Mouse (Mus musculus) hindbrain, embryonic 15.5 days (tissue): ENCODE data around the gene Gak. TPM values are rescaled to one million over a fixed set of nuclear protein-coding genes. Genes with fewer than 3 reads are reported as not detected.

Source experiments
- ATAC-seq: fragments of 200-750 bp; cut with Nextera tagmentation; 2 replicates; pipeline ENCODE4 v1.8.0; 2017; ENCODE audit warnings: low read depth, moderate number of reproducible peaks, moderate TSS enrichment; ENCODE audit not compliant: low FRiP score
- H3K27ac ChIP-seq: fragments of 300-500 bp; sonication (generic); replicated peaks from 2 replicates; pipeline ENCODE4 v1.5.1; 2015; ENCODE audit warnings: mild to moderate bottlenecking, inconsistent platforms
- H3K27me3 ChIP-seq: fragments of 300-500 bp; sonication (generic); 2 replicates; pipeline ENCODE4 v1.6.1; 2015; ENCODE audit warnings: control low read depth, inconsistent platforms
- H3K36me3 ChIP-seq: fragments of 300-500 bp; sonication (generic); 2 replicates; pipeline ENCODE4 v1.6.1; 2015; ENCODE audit warnings: control low read depth, inconsistent platforms
- H3K4me1 ChIP-seq: fragments of 300-500 bp; sonication (generic); replicated peaks from 2 replicates; pipeline ENCODE4 v1.6.1; 2015; ENCODE audit warnings: control low read depth, inconsistent platforms
- H3K4me2 ChIP-seq: fragments of 300-500 bp; sonication (generic); 2 replicates; pipeline ENCODE4 v1.6.1; 2015; ENCODE audit warnings: moderate library complexity, mild to moderate bottlenecking, inconsistent platforms
- H3K4me3 ChIP-seq: fragments of 300-500 bp; sonication (generic); 2 replicates; pipeline ENCODE4 v1.5.1; 2015; ENCODE audit warnings: mild to moderate bottlenecking, inconsistent platforms
- H3K9ac ChIP-seq: fragments of 300-500 bp; sonication (generic); 2 replicates; pipeline ENCODE4 v1.6.1; 2015; ENCODE audit warnings: inconsistent platforms
- H3K9me3 ChIP-seq: fragments of 300-500 bp; sonication (generic); 2 replicates; pipeline ENCODE4 v1.6.1; 2016; ENCODE audit warnings: control low read depth, inconsistent platforms
- WGBS: fragments of 180-500 bp; shearing (Covaris S2); methylation state at CpG from one replicate; pipeline ENCODE4 v1.1.7; 2015; 5-methylcytosine and 5-hydroxymethylcytosine counted together
- polyA plus RNA-seq: library from polyadenylated mRNA; unstranded; fragments of >200 nt; fragmentation: Nextera tagmentation; extraction: Ambion mirVana; gene quantifications from 2 replicates; pipeline ENCODE4 v1.2.1, GENCODE M21; 2015

Gak gene
- polyA plus RNA-seq, 1 experiment from 2014 or later, result 56.7 TPM

GRCm38 (mm10) chr5:108668387-108668932 is 38.9 kb upstream of the Gak start:
- Histone ChIP-seq H3K4me2 (peak overlapping the region; percentile 79), H3K9ac (peak overlapping the region; percentile 64), H3K4me1 (peaks cover 22% of the 10 kb centered on the region), H3K4me3 (peak overlapping the region; percentile 53), H3K36me3 (peaks cover 9% of the 10 kb centered on the region; the same call in 1 of the 2 replicates), H3K9me3 (no peaks in the 10 kb centered on the region), H3K27ac (peak overlapping the region; percentile 87), H3K27me3 (no peaks in the 10 kb centered on the region)
- no peak; the same call in 1 of the 2 replicates for ATAC-seq
- WGBS, result 7% methylated on average over 3 of the region's 3 CpGs

GRCm38 (mm10) chr5:108667370-108667769 is 37.8 kb upstream of the Gak start:
- Histone ChIP-seq H3K9me3 (no peaks in the 10 kb centered on the region), H3K36me3 (peaks cover 9% of the 10 kb centered on the region; the same call in 1 of the 2 replicates), H3K9ac (no peak overlapping the region), H3K27ac (no peak overlapping the region), H3K4me2 (no peak overlapping the region), H3K4me1 (peaks cover 22% of the 10 kb centered on the region), H3K27me3 (no peaks in the 10 kb centered on the region), H3K4me3 (no peak overlapping the region)
- 88% methylated on average over 2 of the region's 2 CpGs for WGBS
- no peak for ATAC-seq

DNA sequence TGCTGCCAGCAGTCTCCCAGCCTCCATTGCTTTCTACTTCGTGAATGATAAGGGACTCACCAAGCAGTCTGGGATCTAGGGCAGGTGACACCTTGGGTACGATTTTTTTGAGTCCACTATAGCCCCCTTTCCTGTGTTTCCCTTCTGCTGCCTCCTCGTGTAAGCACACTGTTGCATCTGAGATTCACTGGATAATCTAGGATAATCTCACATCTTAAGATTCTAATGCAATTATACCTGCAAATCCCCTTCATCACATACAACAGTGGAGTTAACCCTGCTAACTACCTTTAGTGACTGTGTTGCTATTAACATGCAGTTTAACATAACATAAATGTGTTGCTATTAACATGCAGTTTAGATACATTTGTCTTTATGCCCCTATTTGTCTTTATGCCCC is 35.5 kb upstream of the Gak start:
- Histone ChIP-seq H3K4me1 (peaks cover 24% of the 10 kb centered on the region), H3K4me2 (no peak overlapping the region), H3K9ac (no peak overlapping the region), H3K27me3 (no peaks in the 10 kb centered on the region), H3K4me3 (no peak overlapping the region), H3K27ac (no peak overlapping the region), H3K9me3 (no peaks in the 10 kb centered on the region), H3K36me3 (no peaks in the 10 kb centered on the region)
- 47% methylated on average over 3 of the region's 3 CpGs for WGBS
- ATAC-seq, result no peak

DNA sequence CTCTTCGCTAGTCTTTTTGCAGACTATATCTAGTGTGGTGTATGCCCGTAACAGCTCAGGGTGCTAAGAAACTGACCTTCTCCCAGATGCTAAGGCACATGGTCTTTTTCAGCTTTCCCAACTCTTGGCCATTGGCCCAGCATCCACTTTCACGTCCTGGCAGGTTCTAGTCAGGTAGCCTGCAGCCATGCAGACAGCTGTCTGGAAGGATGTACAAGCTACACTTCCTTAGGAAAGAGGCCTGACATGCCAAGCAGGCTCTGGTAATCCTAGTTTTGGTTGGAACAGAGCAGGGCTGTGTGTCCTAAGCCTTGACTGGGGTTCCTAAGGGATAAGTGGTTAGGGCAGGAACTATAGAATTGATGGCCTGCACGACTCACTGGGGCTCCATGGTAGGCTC is 33.2 kb upstream of the Gak start:
- Histone ChIP-seq H3K4me2 (no peak overlapping the region), H3K36me3 (no peaks in the 10 kb centered on the region; the same call in 1 of the 2 replicates), H3K4me1 (peaks cover 29% of the 10 kb centered on the region), H3K9ac (no peak overlapping the region), H3K27me3 (no peaks in the 10 kb centered on the region), H3K4me3 (no peak overlapping the region), H3K9me3 (no peaks in the 10 kb centered on the region), H3K27ac (no peak overlapping the region)
- 92% methylated on average over 4 of the region's 4 CpGs for WGBS
- ATAC-seq, result no peak

DNA sequence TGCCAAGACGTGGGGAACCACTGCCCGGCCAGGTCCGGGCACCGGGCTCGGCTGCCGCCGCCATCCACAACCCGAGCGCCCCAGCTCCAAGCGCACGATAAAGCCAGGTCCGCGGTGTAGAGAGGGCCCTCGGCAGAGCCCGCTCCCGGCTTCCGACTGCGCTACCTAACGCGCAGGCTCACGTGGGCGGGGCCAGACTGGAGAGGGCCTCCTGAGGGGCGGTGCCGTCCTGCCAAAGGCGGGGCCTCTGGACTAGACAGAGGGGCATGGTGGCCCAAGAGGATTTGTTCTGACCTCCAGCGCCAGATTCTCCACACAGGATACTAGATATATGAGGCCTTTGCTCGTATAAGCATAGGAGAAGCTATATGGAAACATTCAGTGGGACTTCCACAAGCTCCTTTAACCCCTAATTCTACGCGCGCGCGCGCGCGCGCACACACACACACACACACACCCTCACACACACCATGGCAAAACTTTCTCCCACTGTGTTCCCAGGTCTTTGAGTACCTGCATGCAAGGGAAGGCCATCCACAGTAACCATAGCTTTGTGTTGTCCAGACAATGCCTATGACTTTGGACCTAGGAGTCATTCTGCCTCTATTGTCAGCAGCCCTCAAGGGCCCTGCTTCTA is 31.2 kb upstream of the Gak start:
- peaks cover 12% of the 10 kb centered on the region; the same call in 1 of the 2 replicates for H3K36me3 ChIP-seq
- H3K4me1 ChIP-seq, result peaks cover 33% of the 10 kb centered on the region
- H3K4me3 ChIP-seq, result peak overlapping the region; percentile 92
- ATAC-seq, result peak; percentile 98
- peak overlapping the region; percentile 94 for H3K9ac ChIP-seq
- H3K9me3 ChIP-seq, result no peaks in the 10 kb centered on the region
- peak overlapping the region; percentile 59 for H3K27ac ChIP-seq
- 16% methylated on average over 36 of the region's 36 CpGs for WGBS
- peak overlapping the region; percentile 88 for H3K4me2 ChIP-seq
- H3K27me3 ChIP-seq, result no peaks in the 10 kb centered on the region

- H3K4me2 ChIP-seq, result peak within 1 kb of the TSS; percentile 88
- peaks cover 16% of the 10 kb centered on the region for H3K36me3 ChIP-seq
- no peaks in the 10 kb centered on the region for H3K27me3 ChIP-seq
- WGBS, result 11% methylated on average over 24 of the region's 24 CpGs
- H3K4me1 ChIP-seq, result peaks cover 33% of the 10 kb centered on the region
- H3K4me3 ChIP-seq, result peak within 1 kb of the TSS; percentile 92
- peak within 1 kb of the TSS; percentile 94 for H3K9ac ChIP-seq
- peak; percentile 24 for ATAC-seq
- H3K27ac ChIP-seq, result peak within 1 kb of the TSS; percentile 59
- no peaks in the 10 kb centered on the region for H3K9me3 ChIP-seq
Observed at GRCm38 (mm10) chr5:108659698-108660631, 30.4 kb upstream of the Gak start, which contains the start of gene Idua. TSS of gene Idua (plus strand) at chr5:108660331.

DNA sequence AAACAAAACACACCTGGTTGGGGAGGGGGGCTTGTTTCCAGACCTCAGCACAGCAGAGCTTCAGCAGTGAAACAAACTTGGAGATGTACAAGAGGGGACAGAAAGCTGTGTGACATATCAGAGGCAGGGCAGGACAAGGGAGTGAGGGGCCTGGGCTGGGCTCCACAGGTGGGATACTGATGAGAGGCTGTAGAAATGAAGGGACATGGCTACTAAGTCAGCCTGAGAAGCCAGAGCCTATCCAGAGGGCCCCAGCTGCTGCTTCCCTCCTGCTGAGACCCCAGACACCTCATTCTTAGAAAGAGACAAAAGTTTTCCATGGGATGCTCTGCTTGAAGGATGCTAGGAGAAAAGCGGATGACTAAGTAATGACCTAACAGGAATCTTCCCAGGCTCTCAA is 29.1 kb upstream of the Gak start:
- Histone ChIP-seq H3K36me3 (peaks cover 29% of the 10 kb centered on the region), H3K4me2 (no peak overlapping the region; the same call in 1 of the 2 replicates), H3K27me3 (no peaks in the 10 kb centered on the region), H3K9me3 (no peaks in the 10 kb centered on the region), H3K9ac (no peak overlapping the region), H3K4me1 (peaks cover 33% of the 10 kb centered on the region), H3K27ac (no peak overlapping the region), H3K4me3 (no peak overlapping the region)
- no peak for ATAC-seq
- WGBS, result 78% methylated on average over 1 of the region's 1 CpGs

DNA sequence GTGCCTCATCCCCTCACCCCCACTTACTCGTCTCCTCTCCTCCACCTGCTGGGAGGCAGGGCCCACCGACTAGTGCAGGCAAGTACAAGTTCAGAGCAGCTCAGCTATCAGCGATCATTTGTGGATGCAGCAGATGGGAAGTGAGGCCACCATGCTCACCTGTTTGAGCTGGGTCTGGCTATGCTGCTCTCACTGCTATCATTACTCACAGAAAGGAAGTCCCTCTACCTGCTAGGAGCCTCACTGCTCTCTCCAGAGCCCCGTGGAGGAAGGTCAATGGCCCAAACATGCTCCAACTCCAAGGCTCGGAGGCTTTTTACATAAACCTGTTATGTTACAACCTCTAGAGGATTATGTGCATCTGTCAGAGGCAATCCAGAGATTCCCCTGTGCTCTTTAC is 27.9 kb upstream of the Gak start:
- Histone ChIP-seq H3K9ac (no peak overlapping the region), H3K4me1 (peaks cover 33% of the 10 kb centered on the region), H3K4me2 (no peak overlapping the region), H3K27me3 (no peaks in the 10 kb centered on the region), H3K9me3 (no peaks in the 10 kb centered on the region), H3K4me3 (no peak overlapping the region), H3K27ac (no peak overlapping the region), H3K36me3 (peaks cover 41% of the 10 kb centered on the region)
- 73% methylated on average over 5 of the region's 5 CpGs for WGBS
- ATAC-seq, result no peak

DNA sequence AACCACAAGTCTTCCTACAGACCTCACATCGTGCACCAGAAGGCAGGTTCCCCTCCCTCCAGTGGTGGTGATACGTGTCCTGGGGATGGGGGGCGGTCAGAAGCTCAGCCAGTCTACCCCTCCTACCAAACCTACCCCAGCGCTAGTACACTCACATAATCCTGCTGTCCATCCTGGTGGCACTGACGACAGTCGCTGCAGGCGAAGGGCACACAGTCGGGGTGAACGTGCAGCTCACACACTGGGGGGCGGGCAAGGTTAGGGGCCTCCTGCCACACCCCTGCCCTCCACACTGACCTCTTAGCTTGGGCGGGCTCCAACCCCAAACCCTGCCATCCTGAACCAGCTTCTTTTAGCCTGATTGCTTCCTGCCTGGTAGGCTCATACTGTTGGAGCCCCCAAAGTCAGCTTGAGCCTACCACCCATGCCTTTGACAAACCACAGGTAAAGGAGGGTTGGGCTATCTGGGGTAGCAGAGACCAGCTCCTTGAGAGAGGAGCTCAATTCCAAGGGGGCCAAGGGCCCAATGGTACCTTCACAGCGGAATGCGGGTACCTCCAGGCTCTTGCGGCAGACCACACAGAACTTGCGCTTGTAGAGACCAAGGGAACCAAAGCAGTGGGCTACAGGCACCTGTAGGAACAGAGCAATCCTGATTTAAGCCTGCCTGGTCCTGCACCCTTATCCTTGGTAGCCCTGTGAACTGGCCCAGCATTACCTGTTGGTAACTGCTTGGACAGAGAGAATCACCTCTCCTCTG is 26.5 kb upstream of the Gak start:
- Histone ChIP-seq H3K36me3 (peaks cover 44% of the 10 kb centered on the region), H3K9me3 (no peaks in the 10 kb centered on the region), H3K9ac (no peak overlapping the region), H3K4me1 (peaks cover 31% of the 10 kb centered on the region), H3K4me3 (no peak overlapping the region), H3K27ac (no peak overlapping the region), H3K4me2 (no peak overlapping the region), H3K27me3 (no peaks in the 10 kb centered on the region)
- 93% methylated on average over 15 of the region's 15 CpGs for WGBS
- ATAC-seq, result no peak

- WGBS, result 95% methylated on average over 9 of the region's 9 CpGs
- Histone ChIP-seq H3K4me3 (no peak overlapping the region), H3K9me3 (no peaks in the 10 kb centered on the region), H3K27me3 (no peaks in the 10 kb centered on the region), H3K27ac (no peak overlapping the region), H3K36me3 (peaks cover 49% of the 10 kb centered on the region), H3K9ac (no peak overlapping the region), H3K4me2 (no peak overlapping the region), H3K4me1 (peaks cover 28% of the 10 kb centered on the region)
- ATAC-seq, result no peak
Observed at GRCm38 (mm10) chr5:108655381-108655780, 25.8 kb upstream of the Gak start.

- 96% methylated on average over 10 of the region's 10 CpGs for WGBS
- H3K4me3 ChIP-seq, result no peak overlapping the region
- no peaks in the 10 kb centered on the region for H3K27me3 ChIP-seq
- peaks cover 22% of the 10 kb centered on the region for H3K4me1 ChIP-seq
- H3K4me2 ChIP-seq, result no peak overlapping the region
- ATAC-seq, result no peak
- peaks cover 55% of the 10 kb centered on the region for H3K36me3 ChIP-seq
- no peaks in the 10 kb centered on the region for H3K9me3 ChIP-seq
- H3K9ac ChIP-seq, result no peak overlapping the region
- H3K27ac ChIP-seq, result no peak overlapping the region
Observed at GRCm38 (mm10) chr5:108654444-108654990, 25.0 kb upstream of the Gak start.
